Mouse (Mus musculus) liver, adult 2 months (tissue): ENCODE measurements at regions not wholly inside any gene's neighbourhood (a gene's known extent, or its start where the extent isn't known, plus 50 kb on each side); places are given as distances from the start of the nearest gene placed in this dataset.

Experiments used
- CTCF ChIP-seq: fragments of 200-500 bp; IDR thresholded peaks from 2 replicates; pipeline ENCODE4 v1.5.1; 2011; ENCODE audit warnings: low read depth, low read length, control low read depth
- POLR2A ChIP-seq: fragments of 200-500 bp; IDR thresholded peaks from 2 replicates; pipeline ENCODE4 v1.6.1; 2011; ENCODE audit warnings: low read length, control low read depth; ENCODE audit not compliant: insufficient read depth; ENCODE audit errors: extremely low read depth

DNA sequence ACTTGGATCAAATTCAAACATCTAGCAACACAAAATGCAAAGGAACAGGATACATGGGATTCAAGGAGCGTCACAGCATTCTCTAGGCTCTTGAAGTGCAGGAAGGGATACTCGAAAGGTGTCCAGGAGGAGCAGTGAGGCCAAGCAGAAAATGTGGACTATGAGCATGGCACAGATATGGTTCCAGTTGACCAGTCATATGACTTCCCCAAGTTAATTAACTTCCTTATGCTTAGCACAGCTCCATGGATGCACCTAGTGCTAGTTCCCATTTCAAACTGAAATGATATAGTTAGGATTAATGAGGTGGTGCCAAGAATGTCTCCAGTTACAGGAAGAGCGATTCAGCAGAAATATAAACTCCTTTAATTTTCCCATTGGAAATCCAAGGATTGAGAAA is 95.2 kb upstream of the Steap1 start:
- TF ChIP-seq POLR2A (no peak), CTCF (no peak)
